Mouse (Mus musculus) ovary, postnatal 10 days (tissue): ENCODE results near the gene Gm35315.
"Not testable (repeated sequence)": the region's sequence is repeated elsewhere in the genome, so short reads cannot be mapped to it uniquely, and the experiment has no call there.

Experiments
- DNase-seq: peaks from one replicate; pipeline ENCODE4 v3.0.0; 2022; ENCODE audit warnings: low spot score

The Gm35315 gene

GRCm38 (mm10) chr5:110101716-110102347 is 7.6 kb upstream of the Gm35315 start:
- DNase-seq, result no peak

GRCm38 (mm10) chr5:110100921-110101631 is 6.9 kb upstream of the Gm35315 start:
- DNase-seq, result no peak

GRCm38 (mm10) chr5:110099656-110100580 is 5.7 kb upstream of the Gm35315 start, which contains the start of gene Plcxd1:
Plcxd1 (plus strand) TSS chr5:110099969.
- no peak for DNase-seq

- no peak for DNase-seq
These were observed 4.8 kb upstream of the Gm35315 start for GRCm38 (mm10) chr5:110098991-110099477.

GRCm38 (mm10) chr5:110094847-110095213 is 610 bp upstream of the Gm35315 start:
- no peak for DNase-seq

DNA sequence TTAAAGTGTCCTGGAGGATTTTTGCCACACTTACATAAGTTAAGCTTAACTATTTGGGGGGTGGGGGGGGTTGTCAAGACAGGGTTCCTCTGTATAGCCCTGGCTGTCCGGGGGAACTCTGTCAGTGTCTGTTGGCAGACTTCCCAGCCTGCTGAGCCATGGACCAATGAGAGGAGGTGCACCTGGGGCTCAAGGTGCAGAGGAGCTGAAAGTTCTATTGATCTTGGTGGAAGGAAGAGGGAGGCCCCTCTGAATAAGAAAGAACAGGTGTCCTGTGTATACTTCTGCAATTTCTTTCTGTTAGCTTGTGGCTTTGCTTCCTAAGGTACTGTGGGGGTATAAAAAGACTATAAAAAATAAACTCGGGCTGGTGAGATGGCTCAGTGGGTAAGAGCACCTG is 2.7 kb downstream of the Gm35315 start:
- DNase-seq, result no peak

DNA sequence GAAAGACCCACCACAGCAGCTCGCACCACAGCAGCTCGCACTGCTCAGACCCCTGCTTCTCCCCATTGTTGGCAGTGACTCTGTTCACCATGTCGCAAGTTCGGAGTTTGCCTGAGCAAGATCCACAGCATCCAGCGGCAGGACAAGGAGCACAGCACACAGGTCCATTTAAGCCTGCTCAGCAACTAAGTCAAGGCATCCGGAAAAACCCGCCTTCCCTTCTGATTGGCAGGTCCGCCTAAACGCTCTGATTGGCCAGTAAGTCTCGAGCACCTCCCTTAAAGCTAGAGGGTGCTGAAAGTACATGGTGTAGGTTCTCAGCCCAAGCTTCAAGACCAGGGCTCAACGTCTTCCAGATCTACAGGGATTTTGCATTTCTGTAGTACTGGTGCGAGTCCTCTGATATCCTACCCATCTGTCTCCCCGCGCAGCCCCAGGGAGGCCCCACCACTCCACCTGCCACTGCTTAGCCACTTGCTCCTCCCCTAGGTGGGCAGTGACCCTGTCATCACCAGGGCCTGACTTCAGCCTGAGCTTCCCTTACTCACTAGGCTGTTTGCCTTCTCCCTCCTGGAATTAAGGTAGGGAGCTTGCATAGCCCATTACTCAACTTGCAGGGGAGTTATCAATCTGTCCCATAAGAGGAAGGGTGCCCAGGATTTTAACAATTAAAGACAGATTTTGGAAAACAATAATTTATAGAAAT is 7.9 kb downstream of the Gm35315 start:
- DNase-seq, result no peak

DNA sequence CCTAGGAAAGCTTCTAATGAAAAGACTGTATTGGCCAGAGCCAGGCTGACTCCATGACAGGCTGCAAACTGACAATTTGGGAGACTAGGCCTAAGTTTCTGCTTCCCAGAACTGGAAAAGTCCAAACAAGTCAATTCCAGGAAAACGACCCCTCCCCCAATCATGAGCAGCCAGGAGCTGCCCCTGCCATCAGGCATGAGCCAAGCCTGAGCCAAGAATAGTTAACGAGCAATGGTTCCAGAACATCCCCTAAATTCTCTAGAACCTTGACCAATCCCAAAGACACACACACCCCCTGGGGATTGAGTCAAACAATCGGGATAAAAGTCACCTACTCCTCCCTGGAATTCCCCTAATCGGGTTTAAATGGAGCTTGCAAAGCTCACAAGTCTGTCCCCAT is 11.3 kb downstream of the Gm35315 start:
- no peak for DNase-seq

- DNase-seq, result not testable (repeated sequence)
These were observed 21.8 kb downstream of the Gm35315 start, which contains the start of gene Gm17655 for GRCm38 (mm10) chr5:110072413-110072812. Gm17655 (minus strand) TSS chr5:110072513.

DNA sequence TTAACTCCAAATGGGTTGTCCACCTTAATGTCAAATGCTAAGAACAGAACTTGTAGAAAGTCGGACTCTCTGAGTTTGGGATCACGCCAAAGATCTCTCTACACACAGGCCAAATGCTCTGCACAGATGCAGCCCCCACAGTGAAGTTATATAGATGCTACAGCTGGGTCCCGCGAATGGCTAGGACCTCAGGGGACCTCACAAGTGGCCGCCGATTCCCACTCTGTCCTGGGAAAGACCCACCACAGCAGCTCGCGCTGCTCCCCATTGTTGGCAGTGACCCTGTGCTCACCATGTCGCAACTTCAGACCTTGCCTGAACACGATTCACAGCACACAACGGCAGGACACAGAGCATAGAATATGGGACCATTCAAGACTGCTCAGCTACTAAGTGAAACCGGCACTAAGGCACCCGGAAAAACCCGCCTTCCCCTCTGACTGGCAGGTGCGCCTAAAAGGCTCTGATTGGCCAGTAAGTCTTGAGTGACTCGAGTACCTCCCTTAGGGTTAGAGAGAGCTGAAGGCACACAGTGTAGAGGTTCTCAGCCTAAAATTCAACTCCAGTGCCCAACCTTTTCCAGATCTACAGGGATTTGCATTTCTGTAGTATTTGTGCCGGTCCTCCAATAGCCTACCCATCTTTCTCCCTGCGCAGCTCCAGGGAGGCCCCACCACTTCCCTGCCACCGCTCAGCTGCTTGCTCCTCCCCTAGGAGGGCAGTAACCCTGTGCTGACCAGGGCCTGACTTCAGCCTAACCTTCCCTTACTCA is 36.4 kb downstream of the Gm35315 start:
- DNase-seq, result peak; percentile 52
